Mouse (Mus musculus): ENCODE results near the gene Col4a3bp. TPM values are rescaled to one million over a fixed set of nuclear protein-coding genes. Genes with fewer than 3 reads are reported as not detected.

Col4a3bp gene
- 9.3 TPM for polyA plus RNA-seq (2015; fragmentation: Illumina TruSeq; extraction: RNeasy Lipid Tissue Mini Kit (QIAGEN cat#74804); ENCODE audit: insufficient read depth, low read depth, low replicate concordance)

DNA sequence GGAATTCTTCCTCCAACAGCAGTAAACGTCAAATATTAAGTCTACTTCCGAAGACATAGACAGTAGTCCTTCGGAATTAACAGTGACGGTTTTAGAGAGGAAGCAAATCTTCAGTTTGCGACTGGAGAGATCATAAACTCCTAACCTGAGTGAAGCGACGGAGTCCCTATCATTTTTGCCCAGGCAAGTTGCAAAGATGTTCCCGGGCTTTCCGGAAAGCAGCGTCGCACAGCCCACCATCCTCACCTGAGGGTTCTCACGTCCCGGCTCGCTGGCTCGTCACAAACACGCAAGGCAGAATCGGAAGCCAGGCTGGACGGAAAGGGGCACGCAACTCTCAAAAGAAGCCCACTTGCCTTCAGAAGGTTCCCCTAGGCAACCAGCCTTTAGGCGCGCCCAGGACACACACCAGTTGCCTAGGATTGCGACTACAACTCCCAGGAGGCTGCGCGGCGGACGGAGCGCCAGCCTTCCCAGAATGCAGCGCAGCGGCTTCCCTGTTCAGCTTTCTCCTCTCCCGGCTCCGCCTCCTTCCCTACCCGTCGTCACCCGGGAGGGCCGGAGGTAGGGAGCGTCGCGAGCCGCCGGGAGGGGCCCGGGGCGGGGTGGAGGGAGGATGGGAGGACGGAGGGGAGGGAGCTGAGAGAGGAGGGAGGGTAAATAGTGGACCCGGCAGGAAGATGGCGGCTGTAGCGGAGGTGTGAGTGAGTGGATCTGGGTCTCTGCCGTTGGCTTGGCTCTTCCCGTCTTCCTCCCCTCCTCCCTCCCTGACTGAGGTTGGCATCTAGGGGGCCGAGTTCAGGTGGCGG lies at the start of gene Col4a3bp, which contains the start of gene Polk:
Gene Col4a3bp (plus strand): TSS at position 538 of the 809 bp plus-strand sequence.
Gene Polk (minus strand): TSS at position 499 of the 809 bp plus-strand sequence.

DNA sequence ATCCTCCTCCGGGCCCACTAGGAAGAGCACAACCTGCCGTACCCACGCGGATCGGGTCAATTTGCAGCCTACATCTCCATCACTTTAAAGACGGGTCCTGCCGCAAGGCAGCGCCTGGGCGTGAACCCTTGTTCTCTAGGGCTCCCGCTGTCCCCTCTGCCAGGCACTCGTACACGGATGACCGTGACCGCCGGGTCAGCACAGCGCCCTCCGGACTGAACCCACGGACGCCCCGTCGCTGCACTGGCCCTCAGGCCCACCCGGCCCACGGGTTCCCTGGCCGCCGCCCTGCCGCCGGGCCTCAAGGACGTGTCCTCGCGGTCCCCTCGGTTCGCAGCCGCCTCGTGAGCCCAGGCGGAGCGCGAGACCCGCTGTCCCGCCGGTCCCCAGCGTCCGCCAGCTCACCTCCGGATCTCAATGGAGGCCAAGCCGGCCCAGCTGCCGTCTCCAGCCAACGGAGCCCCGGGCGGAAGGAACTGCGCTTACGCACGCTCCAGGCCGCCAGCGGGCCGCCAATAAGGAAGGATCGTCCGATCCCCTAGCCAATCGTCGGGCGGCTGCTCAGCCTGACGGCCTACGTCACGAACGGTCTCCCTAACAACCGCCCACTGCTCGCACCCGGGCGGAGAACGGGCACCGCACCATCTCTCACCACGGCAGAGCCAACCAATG lies 128.1 kb downstream of the Col4a3bp start, which contains the start of gene Hmgcr:
Gene Hmgcr (minus strand): TSS at position 531 of the 672 bp plus-strand sequence.

Other genes starting within 250 kb of the Col4a3bp start
- gene Poc5, start 154.3 kb upstream of the Col4a3bp start, polyA plus RNA-seq (2015; fragmentation: Illumina TruSeq; extraction: RNeasy Lipid Tissue Mini Kit (QIAGEN cat#74804); ENCODE audit: insufficient read depth, low read depth, low replicate concordance) = 3.9 TPM
- gene Ankdd1b, start 71.4 kb upstream of the Col4a3bp start, polyA plus RNA-seq (2015; fragmentation: Illumina TruSeq; extraction: RNeasy Lipid Tissue Mini Kit (QIAGEN cat#74804); ENCODE audit: insufficient read depth, low read depth, low replicate concordance) = not detected
- not detected for gene Gm17622, start 51.9 kb upstream of the Col4a3bp start, polyA plus RNA-seq (2015; fragmentation: Illumina TruSeq; extraction: RNeasy Lipid Tissue Mini Kit (QIAGEN cat#74804); ENCODE audit: insufficient read depth, low read depth, low replicate concordance)
- 2.1 TPM for gene Polk, start within 50 bp of the Col4a3bp start, polyA plus RNA-seq (2015; fragmentation: Illumina TruSeq; extraction: RNeasy Lipid Tissue Mini Kit (QIAGEN cat#74804); ENCODE audit: insufficient read depth, low read depth, low replicate concordance)
- 8.4 TPM for gene Hmgcr, start 128.3 kb downstream of the Col4a3bp start, polyA plus RNA-seq (2015; fragmentation: Illumina TruSeq; extraction: RNeasy Lipid Tissue Mini Kit (QIAGEN cat#74804); ENCODE audit: insufficient read depth, low read depth, low replicate concordance)
- not detected for gene Ankrd31, start 205.7 kb downstream of the Col4a3bp start, polyA plus RNA-seq (2015; fragmentation: Illumina TruSeq; extraction: RNeasy Lipid Tissue Mini Kit (QIAGEN cat#74804); ENCODE audit: insufficient read depth, low read depth, low replicate concordance)